12 mouse cellular contexts compared by ENCODE assay signal in genomic region chrX:7639536-7640325, GRCm38 (mm10). TPM values are rescaled to one million over a fixed set of nuclear protein-coding genes. Genes with fewer than 3 reads are reported as not detected.
DNase-seq lines count a peak whose midpoint lies in the region; ATAC-seq lines count a peak whose summit lies in the region.
"Had no signal": no experiment of that assay in that cellular context is flagged by ENCODE, and none has a peak within 500 bp of the region (broad histone marks: within the 10 kb centered on the region; RNA-seq: fewer than 3 reads in every experiment).

No protein-coding gene starts in this region.

- 25% methylated on average over 13 of the region's 13 CpGs for WGBS in limb, embryonic 11.5 days
- WGBS in limb, embryonic 10.5 days = 13% methylated on average over 13 of the region's 13 CpGs
- 23% methylated on average over 13 of the region's 13 CpGs for WGBS in embryonic facial prominence, embryonic 15.5 days
- 18% methylated on average over 13 of the region's 13 CpGs for WGBS in hindbrain, embryonic 16.5 days
- 22% methylated on average over 13 of the region's 13 CpGs for WGBS in stomach, embryonic 16.5 days

- H3K9ac ChIP-seq in limb, embryonic 11.5 days (ENCODE audit: low read length) = no peak overlapping the region
- no peak overlapping the region for H3K9ac ChIP-seq in embryonic facial prominence, embryonic 15.5 days
- peak overlapping the region; percentile 79 for H3K9ac ChIP-seq in hindbrain, embryonic 16.5 days (ENCODE audit: low read depth, low read length)
- H3K9ac ChIP-seq in stomach, embryonic 16.5 days (ENCODE audit: low read length) = no peak overlapping the region

- peaks cover 6% of the 10 kb centered on the region; the same call in 1 of the 2 replicates for H3K27me3 ChIP-seq in limb, embryonic 11.5 days (ENCODE audit: control insufficient read depth, insufficient read depth, low read length)
- peaks cover 30% of the 10 kb centered on the region for H3K27me3 ChIP-seq in limb, embryonic 10.5 days (ENCODE audit: low read depth, poor library complexity, severe bottlenecking)
- no peaks in the 10 kb centered on the region for H3K27me3 ChIP-seq in embryonic facial prominence, embryonic 15.5 days
- H3K27me3 ChIP-seq in hindbrain, embryonic 16.5 days (replicated peaks; ENCODE audit: control insufficient read depth, insufficient read depth, low read length) = no peaks in the 10 kb centered on the region
- H3K27me3 ChIP-seq in stomach, embryonic 16.5 days (ENCODE audit: control insufficient read depth, insufficient read depth, low read length) = peaks cover 5% of the 10 kb centered on the region; the same call in 1 of the 2 replicates

- H3K27ac ChIP-seq in limb, embryonic 11.5 days (replicated peaks; ENCODE audit: low read depth, low read length) = no peak overlapping the region
- H3K27ac ChIP-seq in limb, embryonic 10.5 days = no peak overlapping the region
- no peak overlapping the region for H3K27ac ChIP-seq in embryonic facial prominence, embryonic 15.5 days (replicated peaks)
- H3K27ac ChIP-seq in hindbrain, embryonic 16.5 days (ENCODE audit: low read depth, low read length) = peak overlapping the region; percentile 88
- H3K27ac ChIP-seq in stomach, embryonic 16.5 days (ENCODE audit: low read length) = no peak overlapping the region

- no peaks in the 10 kb centered on the region for H3K9me3 ChIP-seq in limb, embryonic 11.5 days (ENCODE audit: control insufficient read depth, low read length)
- H3K9me3 ChIP-seq in limb, embryonic 10.5 days (replicated peaks) = no peaks in the 10 kb centered on the region; the same call in 1 of the 2 replicates
- no peaks in the 10 kb centered on the region for H3K9me3 ChIP-seq in embryonic facial prominence, embryonic 15.5 days (replicated peaks)
- H3K9me3 ChIP-seq in hindbrain, embryonic 16.5 days (ENCODE audit: control insufficient read depth, low read length) = no peaks in the 10 kb centered on the region
- no peaks in the 10 kb centered on the region for H3K9me3 ChIP-seq in stomach, embryonic 16.5 days (replicated peaks; ENCODE audit: control insufficient read depth, low read length)

- no peak overlapping the region for H3K4me2 ChIP-seq in limb, embryonic 11.5 days (ENCODE audit: low read depth, severe bottlenecking)
- H3K4me2 ChIP-seq in embryonic facial prominence, embryonic 15.5 days (replicated peaks) = no peak overlapping the region
- peak overlapping the region; percentile 61 for H3K4me2 ChIP-seq in hindbrain, embryonic 16.5 days (ENCODE audit: low read length)
- peak overlapping the region; percentile 56 for H3K4me2 ChIP-seq in stomach, embryonic 16.5 days (ENCODE audit: low read depth, low read length)

- ATAC-seq in limb, embryonic 11.5 days (ENCODE audit: insufficient number of reproducible peaks, low FRiP score, low TSS enrichment, low read depth) = peak; percentile 13; the same call in 1 of the 2 replicates
- ATAC-seq in embryonic facial prominence, embryonic 15.5 days (ENCODE audit: insufficient number of reproducible peaks, low FRiP score, low TSS enrichment, low read depth) = peak; percentile 20; the same call in 1 of the 2 replicates
- peak; percentile 19; the same call in 1 of the 2 replicates for ATAC-seq in hindbrain, embryonic 16.5 days
- ATAC-seq in stomach, embryonic 16.5 days (ENCODE audit: insufficient read depth, low FRiP score) = no peak
- no peak for ATAC-seq in erythroblast, adult 5-6 weeks (replicated peaks; ENCODE audit: low FRiP score, poor library complexity, severe bottlenecking)
- ATAC-seq: activated CD4-positive, CD25-positive, alpha-beta regulatory T cell, adult 4 months had no signal

- no peaks in the 10 kb centered on the region for H3K4me1 ChIP-seq in limb, embryonic 11.5 days (ENCODE audit: control insufficient read depth, insufficient read depth, low read length)
- H3K4me1 ChIP-seq in limb, embryonic 10.5 days = peaks cover 8% of the 10 kb centered on the region
- H3K4me1 ChIP-seq in embryonic facial prominence, embryonic 15.5 days = no peaks in the 10 kb centered on the region
- H3K4me1 ChIP-seq in hindbrain, embryonic 16.5 days (ENCODE audit: control insufficient read depth, insufficient read depth, low read depth, low read length) = no peaks in the 10 kb centered on the region
- no peaks in the 10 kb centered on the region for H3K4me1 ChIP-seq in stomach, embryonic 16.5 days (ENCODE audit: control insufficient read depth, insufficient read depth, low read length)

- H3K36me3 ChIP-seq in limb, embryonic 11.5 days (ENCODE audit: control insufficient read depth, insufficient read depth, low read length) = no peaks in the 10 kb centered on the region
- no peaks in the 10 kb centered on the region for H3K36me3 ChIP-seq in limb, embryonic 10.5 days
- no peaks in the 10 kb centered on the region for H3K36me3 ChIP-seq in embryonic facial prominence, embryonic 15.5 days
- peaks cover 4% of the 10 kb centered on the region; the same call in 1 of the 2 replicates for H3K36me3 ChIP-seq in hindbrain, embryonic 16.5 days (ENCODE audit: control insufficient read depth, insufficient read depth, low read length)
- no peaks in the 10 kb centered on the region for H3K36me3 ChIP-seq in stomach, embryonic 16.5 days (ENCODE audit: control insufficient read depth, insufficient read depth, low read length)

- DNase-seq in limb, embryonic 11.5 days (ENCODE audit: low spot score) = no peak
- DNase-seq in limb, embryonic 10.5 days (ENCODE audit: low spot score) = no peak
- DNase-seq in ovary, adult 18-20 months (ENCODE audit: low spot score) = no peak
- DNase-seq in gastrocnemius, postnatal 25 days = no peak
- DNase-seq: kidney, adult 18-20 months; lung, adult 2 months; thymus, postnatal 25 days had no signal

- H3K4me3 ChIP-seq in limb, embryonic 11.5 days (ENCODE audit: low read depth, low read length) = no peak overlapping the region
- H3K4me3 ChIP-seq in limb, embryonic 10.5 days = no peak overlapping the region; the same call in 1 of the 2 replicates
- H3K4me3 ChIP-seq in embryonic facial prominence, embryonic 15.5 days (replicated peaks) = no peak overlapping the region
- peak overlapping the region; percentile 53 for H3K4me3 ChIP-seq in hindbrain, embryonic 16.5 days (ENCODE audit: low read length)
- H3K4me3 ChIP-seq in stomach, embryonic 16.5 days (replicated peaks; ENCODE audit: low read length) = no peak overlapping the region

RNA-seq across cellular contexts. Expression of gene Syp, which starts 1.5 kb away (rescaled TPM):
- 0.56 and 0.61 TPM in 2 replicates for polyA plus RNA-seq in limb, embryonic 11.5 days (2014; fragmentation: Nextera tagmentation; extraction: Ambion mirVana)
- 1.6 and 1.9 TPM in 2 replicates for polyA plus RNA-seq in limb, embryonic 10.5 days (2016; fragmentation: Nextera tagmentation; extraction: Ambion mirVana)
- polyA plus RNA-seq in embryonic facial prominence, embryonic 15.5 days (2015; fragmentation: Nextera tagmentation; extraction: Ambion mirVana) = 4.7 and 5.3 TPM in 2 replicates
- 249 and 292 TPM in 2 replicates for polyA plus RNA-seq in hindbrain, embryonic 16.5 days (2015; fragmentation: Nextera tagmentation; extraction: Ambion mirVana)
- 9.8 and 10.3 TPM in 2 replicates for polyA plus RNA-seq in stomach, embryonic 16.5 days (2015; fragmentation: Nextera tagmentation; extraction: Ambion mirVana)
- total RNA-seq in erythroblast, adult 5-6 weeks (2015; ENCODE audit: low replicate concordance) = 15.6 TPM in 1 of 2 replicates, not detected in the other
- total RNA-seq in erythroblast, adult 5-6 weeks (2017; ENCODE audit: low replicate concordance) = 0.28 and 0.51 TPM in 2 replicates
- 1 to 10 TPM; 1.0 to 1.6 TPM for total RNA-seq in gastrocnemius, postnatal 25 days (2021)

RNA-seq across cellular contexts. Expression of gene Prickle3, which starts 17.3 kb away (rescaled TPM):
- polyA plus RNA-seq in limb, embryonic 11.5 days (2014; fragmentation: Nextera tagmentation; extraction: Ambion mirVana) = 5.6 and 6.7 TPM in 2 replicates
- polyA plus RNA-seq in limb, embryonic 10.5 days (2016; fragmentation: Nextera tagmentation; extraction: Ambion mirVana) = 6.4 and 9.1 TPM in 2 replicates
- 15.2 and 16.6 TPM in 2 replicates for polyA plus RNA-seq in embryonic facial prominence, embryonic 15.5 days (2015; fragmentation: Nextera tagmentation; extraction: Ambion mirVana)
- polyA plus RNA-seq in hindbrain, embryonic 16.5 days (2015; fragmentation: Nextera tagmentation; extraction: Ambion mirVana) = 1.7 and 2.2 TPM in 2 replicates
- polyA plus RNA-seq in stomach, embryonic 16.5 days (2015; fragmentation: Nextera tagmentation; extraction: Ambion mirVana) = 11.1 and 12.7 TPM in 2 replicates
- total RNA-seq in erythroblast, adult 5-6 weeks (2015; ENCODE audit: low replicate concordance) = 2.5 and 5.0 TPM in 2 replicates
- total RNA-seq in erythroblast, adult 5-6 weeks (2017; ENCODE audit: low replicate concordance) = 1.0 and 2.1 TPM in 2 replicates
- 10 to 100 TPM; 15.4 to 16.4 TPM for total RNA-seq in gastrocnemius, postnatal 25 days (2021)

RNA-seq across cellular contexts. Expression of gene Plp2, which starts 31.5 kb away (rescaled TPM):
- polyA plus RNA-seq in limb, embryonic 11.5 days (2014; fragmentation: Nextera tagmentation; extraction: Ambion mirVana) = 78.1 and 81.0 TPM in 2 replicates
- polyA plus RNA-seq in limb, embryonic 10.5 days (2016; fragmentation: Nextera tagmentation; extraction: Ambion mirVana) = 72.6 and 77.7 TPM in 2 replicates
- polyA plus RNA-seq in embryonic facial prominence, embryonic 15.5 days (2015; fragmentation: Nextera tagmentation; extraction: Ambion mirVana) = 171 and 180 TPM in 2 replicates
- 21.1 and 24.8 TPM in 2 replicates for polyA plus RNA-seq in hindbrain, embryonic 16.5 days (2015; fragmentation: Nextera tagmentation; extraction: Ambion mirVana)
- polyA plus RNA-seq in stomach, embryonic 16.5 days (2015; fragmentation: Nextera tagmentation; extraction: Ambion mirVana) = 233 and 283 TPM in 2 replicates
- total RNA-seq in erythroblast, adult 5-6 weeks (2015; ENCODE audit: low replicate concordance) = 137 and 180 TPM in 2 replicates
- 26.9 and 37.0 TPM in 2 replicates for total RNA-seq in erythroblast, adult 5-6 weeks (2017; ENCODE audit: low replicate concordance)
- total RNA-seq in gastrocnemius, postnatal 25 days (2021) = 10 to 100 TPM; 25.4 to 27.2 TPM

RNA-seq across cellular contexts. Expression of gene Cacna1f, which starts 32.8 kb away (rescaled TPM):
- polyA plus RNA-seq in limb, embryonic 11.5 days (2014; fragmentation: Nextera tagmentation; extraction: Ambion mirVana) = not detected in 2 replicates
- not detected in 2 replicates for polyA plus RNA-seq in limb, embryonic 10.5 days (2016; fragmentation: Nextera tagmentation; extraction: Ambion mirVana)
- 0.03 and 0.11 TPM in 2 replicates for polyA plus RNA-seq in embryonic facial prominence, embryonic 15.5 days (2015; fragmentation: Nextera tagmentation; extraction: Ambion mirVana)
- polyA plus RNA-seq in hindbrain, embryonic 16.5 days (2015; fragmentation: Nextera tagmentation; extraction: Ambion mirVana) = 0.20 and 0.27 TPM in 2 replicates
- polyA plus RNA-seq in stomach, embryonic 16.5 days (2015; fragmentation: Nextera tagmentation; extraction: Ambion mirVana) = 0.05 TPM in 1 of 2 replicates, not detected in the other
- not detected in 2 replicates for total RNA-seq in erythroblast, adult 5-6 weeks (2015; ENCODE audit: low replicate concordance)
- not detected in 2 replicates for total RNA-seq in erythroblast, adult 5-6 weeks (2017; ENCODE audit: low replicate concordance)
- total RNA-seq in gastrocnemius, postnatal 25 days (2021) = not detected
- polyA plus RNA-seq: activated CD4-positive, CD25-positive, alpha-beta regulatory T cell, adult 4 months had no signal

RNA-seq across cellular contexts. Expression of gene Ccdc22, which starts 34.4 kb away (rescaled TPM):
- polyA plus RNA-seq in limb, embryonic 11.5 days (2014; fragmentation: Nextera tagmentation; extraction: Ambion mirVana) = 29.8 and 31.2 TPM in 2 replicates
- 36.5 and 37.9 TPM in 2 replicates for polyA plus RNA-seq in limb, embryonic 10.5 days (2016; fragmentation: Nextera tagmentation; extraction: Ambion mirVana)
- 27.4 and 29.9 TPM in 2 replicates for polyA plus RNA-seq in embryonic facial prominence, embryonic 15.5 days (2015; fragmentation: Nextera tagmentation; extraction: Ambion mirVana)
- polyA plus RNA-seq in hindbrain, embryonic 16.5 days (2015; fragmentation: Nextera tagmentation; extraction: Ambion mirVana) = 28.0 and 29.5 TPM in 2 replicates
- polyA plus RNA-seq in stomach, embryonic 16.5 days (2015; fragmentation: Nextera tagmentation; extraction: Ambion mirVana) = 28.5 and 29.6 TPM in 2 replicates
- 3.1 and 4.0 TPM in 2 replicates for total RNA-seq in erythroblast, adult 5-6 weeks (2015; ENCODE audit: low replicate concordance)
- total RNA-seq in erythroblast, adult 5-6 weeks (2017; ENCODE audit: low replicate concordance) = 6.0 and 6.4 TPM in 2 replicates
- 10 to 100 TPM; 10.7 to 11.9 TPM for total RNA-seq in gastrocnemius, postnatal 25 days (2021)

Comparison
In these comparisons a context has a peak if more than half of its experiments do, and no peak if none do; other contexts are left out.
1. ATAC-seq: peak in limb, embryonic 11.5 days (single experiment), embryonic facial prominence, embryonic 15.5 days (single experiment) and hindbrain, embryonic 16.5 days (single experiment); none in stomach, embryonic 16.5 days (single experiment) and erythroblast, adult 5-6 weeks (single experiment).
2. H3K4me2 ChIP-seq: peak in hindbrain, embryonic 16.5 days (single experiment) and stomach, embryonic 16.5 days (single experiment); none in limb, embryonic 11.5 days (single experiment) and embryonic facial prominence, embryonic 15.5 days (single experiment).
3. RNA of gene Syp, which starts 1.5 kb away (polyA plus RNA-seq): 249 to 292 TPM in hindbrain, embryonic 16.5 days; 9.8 to 10.3 TPM in stomach, embryonic 16.5 days, 4.7 to 5.3 TPM in embryonic facial prominence, embryonic 15.5 days, 1.6 to 1.9 TPM in limb, embryonic 10.5 days and 0.56 to 0.61 TPM in limb, embryonic 11.5 days; every median in the first group is over 10 times any median in the second.